Mouse (Mus musculus) cerebellum, adult (tissue): Measurements from ENCODE around the gene Ang5.
"Not testable (repeated sequence)": the region's sequence is repeated elsewhere in the genome, so short reads cannot be mapped to it uniquely, and the experiment has no call there.

Experiments used
- ATAC-seq: cut with Nextera tagmentation; 2 replicates; pipeline ENCODE4 v1.9.2; 2017; ENCODE audit warnings: mild to moderate bottlenecking, moderate library complexity, mixed read lengths; ENCODE audit not compliant: insufficient number of reproducible peaks, low FRiP score, low TSS enrichment

The Ang5 gene

GRCm38 (mm10) chr14:43956769-43957168, at the start of gene Ang5:
Gene Ang5 (plus strand): TSS chr14:43957069.
- not testable (repeated sequence) for ATAC-seq

GRCm38 (mm10) chr14:43918214-43918613, 38.7 kb upstream of the Ang5 start:
- not testable (repeated sequence) for ATAC-seq

DNA sequence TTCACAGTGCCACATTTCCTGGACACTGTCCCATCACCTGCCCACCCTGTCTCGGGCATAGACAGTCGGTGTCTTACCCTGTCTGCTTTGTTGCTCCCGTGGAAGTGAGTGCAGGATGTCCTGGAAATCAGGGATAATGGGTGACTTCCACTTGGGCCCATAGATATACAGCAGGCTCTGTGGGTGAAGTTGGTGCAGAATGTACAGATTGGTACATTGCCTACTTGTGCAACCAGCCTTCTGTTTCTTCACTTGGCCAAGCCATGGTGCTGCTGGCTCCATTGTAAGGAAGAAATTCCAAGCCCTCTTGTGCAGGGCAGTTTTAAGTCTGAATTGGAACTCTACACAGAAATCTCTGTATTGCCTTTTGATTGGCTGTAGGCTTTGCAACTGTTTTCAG, 33.4 kb upstream of the Ang5 start, which contains the start of gene Ear10:
Gene Ear10 (minus strand): TSS at position 101 of the 400 bp plus-strand sequence.
- ATAC-seq, result not testable (repeated sequence)

DNA sequence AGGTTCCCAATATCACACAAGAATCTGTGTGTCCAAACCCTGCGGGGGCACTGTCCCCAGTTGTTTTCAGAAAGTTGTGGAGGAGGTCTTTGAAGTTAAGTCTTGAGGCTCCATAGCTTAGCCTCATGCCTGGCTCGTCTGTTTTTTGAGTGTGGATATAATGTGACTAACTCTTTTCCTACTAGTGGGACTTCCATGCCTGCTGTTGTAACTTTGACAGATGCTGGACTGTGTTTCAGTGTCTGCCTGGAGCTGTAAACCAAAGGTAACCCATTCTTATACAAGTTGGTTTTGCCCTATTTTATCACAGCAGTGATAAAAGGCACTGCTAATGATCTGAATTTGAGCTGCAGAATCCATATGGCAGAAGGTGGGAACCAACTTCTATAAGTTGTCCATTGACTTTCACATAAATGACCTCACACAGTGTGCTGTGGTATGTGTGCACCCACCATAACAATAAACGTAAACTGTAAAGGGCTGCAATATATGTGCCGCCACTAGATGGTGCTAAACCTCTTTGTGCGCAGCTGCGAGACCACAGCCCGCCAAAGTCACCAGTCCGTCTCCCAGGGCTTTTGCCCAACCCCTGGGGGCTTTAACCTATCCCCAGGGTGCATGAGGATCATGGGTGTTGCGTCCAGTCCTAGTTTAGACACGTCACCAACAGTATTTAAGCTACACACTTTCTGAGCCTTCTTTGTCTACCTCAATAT, 32.0 kb upstream of the Ang5 start, which contains the start of gene Gm8113:
Gene Gm8113 (plus strand): TSS at position 703 of the 716 bp plus-strand sequence.
- not testable (repeated sequence) for ATAC-seq

DNA sequence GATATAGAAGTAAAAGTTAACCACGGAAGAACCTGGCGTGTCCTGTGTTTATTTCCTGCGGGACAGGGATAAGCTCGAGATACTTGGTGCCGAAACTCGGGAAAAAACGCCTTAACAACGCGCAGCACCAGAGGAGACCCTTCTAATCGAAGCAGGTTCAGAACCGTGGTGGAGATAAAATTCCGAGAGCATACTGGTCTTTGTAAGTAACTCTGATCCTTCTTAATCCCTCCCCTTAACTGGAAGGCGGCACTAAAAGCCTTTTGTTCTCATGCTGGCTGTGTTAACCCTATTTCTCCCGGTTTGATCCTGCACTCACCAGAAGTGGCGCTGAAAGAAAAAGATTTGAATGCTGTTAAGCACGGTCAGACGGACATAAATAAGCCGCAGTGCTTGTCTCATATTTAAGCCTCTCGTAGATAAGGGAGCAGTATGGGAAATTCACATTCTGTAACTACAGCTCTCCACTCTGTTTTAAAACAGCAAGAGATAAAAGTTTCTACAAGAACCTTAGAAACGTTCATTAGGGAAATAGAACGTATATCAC, 31.4 kb upstream of the Ang5 start:
- ATAC-seq, result not testable (repeated sequence)

DNA sequence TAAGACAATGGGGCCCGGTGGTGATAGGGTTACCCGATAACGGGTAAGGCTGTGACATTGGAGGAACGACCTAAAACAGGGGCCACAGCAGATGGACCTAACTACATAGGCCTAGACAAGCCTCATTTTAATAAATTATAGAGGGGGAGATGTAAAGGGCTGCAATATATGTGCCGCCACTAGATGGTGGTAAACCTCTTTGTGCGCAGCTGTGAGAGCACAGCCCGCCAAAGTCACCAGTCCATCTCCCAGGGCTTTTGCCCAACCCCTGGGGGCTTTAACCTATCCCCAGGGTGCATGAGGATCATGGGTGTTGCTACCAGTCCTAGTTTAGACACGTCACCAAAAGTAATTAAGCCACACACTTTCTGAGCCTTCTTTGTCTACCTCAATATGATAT, 23.9 kb upstream of the Ang5 start:
- ATAC-seq, result not testable (repeated sequence)

- not testable (repeated sequence) for ATAC-seq
Observed at GRCm38 (mm10) chr14:43933399-43933798, 23.5 kb upstream of the Ang5 start.

DNA sequence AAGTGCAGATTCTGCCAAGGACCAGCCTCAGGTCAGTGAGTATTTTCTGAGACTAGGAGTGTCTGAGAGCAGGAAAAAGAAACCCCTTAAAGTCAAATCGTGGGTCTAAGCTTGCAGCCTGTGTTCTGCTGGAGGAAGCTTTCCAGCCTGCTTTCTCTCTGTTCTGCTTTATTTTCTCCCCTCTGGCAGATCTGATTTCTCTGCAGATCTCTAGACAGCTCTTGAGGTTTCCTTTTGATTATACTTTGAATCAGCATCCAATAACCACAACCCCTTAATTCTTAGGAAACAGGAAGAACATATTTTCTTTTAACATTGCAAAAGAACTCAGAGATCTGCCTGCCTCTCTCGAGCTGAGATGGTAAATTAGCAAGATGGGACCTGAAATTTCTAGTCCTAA, 3.5 kb upstream of the Ang5 start:
- ATAC-seq, result not testable (repeated sequence)

DNA sequence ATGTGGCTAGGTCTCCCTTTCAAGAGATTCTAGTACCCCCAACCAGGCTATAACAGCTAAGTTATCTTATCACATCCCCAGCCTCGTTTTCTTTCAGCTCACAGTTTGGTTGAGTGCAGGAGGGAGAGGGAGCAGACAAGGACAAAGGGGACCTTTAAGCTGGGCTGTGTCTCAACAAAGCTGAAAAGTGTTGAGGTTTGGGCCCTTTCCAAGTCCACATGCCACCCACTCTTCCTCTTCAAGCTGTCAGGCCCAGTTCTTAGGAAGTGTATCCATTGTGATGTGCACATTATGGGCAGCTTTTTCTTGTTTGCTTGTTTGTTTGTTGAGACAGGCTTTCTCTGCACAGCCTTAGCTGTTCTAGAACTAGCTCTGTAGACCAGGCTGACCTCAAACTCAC, 1.8 kb upstream of the Ang5 start:
- ATAC-seq, result not testable (repeated sequence)

DNA sequence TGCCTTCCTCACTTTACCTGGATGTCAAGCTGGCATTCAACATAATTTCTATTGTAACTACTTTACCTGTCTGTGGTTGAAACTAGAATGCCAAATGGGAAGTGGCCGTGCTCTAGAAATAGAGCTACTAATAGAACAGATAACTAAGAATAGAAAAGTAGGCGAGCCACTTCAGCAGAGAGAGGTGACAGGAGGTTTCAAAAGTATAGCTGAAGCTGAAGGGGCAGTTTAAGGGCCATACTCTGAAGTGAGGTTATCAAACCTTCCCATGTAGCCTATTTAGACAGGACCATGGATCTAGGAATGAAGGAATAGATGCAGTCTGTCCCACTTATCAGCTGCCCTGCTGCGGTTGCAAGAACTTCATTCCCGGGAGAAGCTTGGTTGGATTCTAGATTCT, 26.6 kb downstream of the Ang5 start:
- no peak for ATAC-seq

GRCm38 (mm10) chr14:43983897-43984296, 27.0 kb downstream of the Ang5 start:
- peak; percentile 76 for ATAC-seq

GRCm38 (mm10) chr14:43986147-43986546, 29.3 kb downstream of the Ang5 start:
- no peak for ATAC-seq

DNA sequence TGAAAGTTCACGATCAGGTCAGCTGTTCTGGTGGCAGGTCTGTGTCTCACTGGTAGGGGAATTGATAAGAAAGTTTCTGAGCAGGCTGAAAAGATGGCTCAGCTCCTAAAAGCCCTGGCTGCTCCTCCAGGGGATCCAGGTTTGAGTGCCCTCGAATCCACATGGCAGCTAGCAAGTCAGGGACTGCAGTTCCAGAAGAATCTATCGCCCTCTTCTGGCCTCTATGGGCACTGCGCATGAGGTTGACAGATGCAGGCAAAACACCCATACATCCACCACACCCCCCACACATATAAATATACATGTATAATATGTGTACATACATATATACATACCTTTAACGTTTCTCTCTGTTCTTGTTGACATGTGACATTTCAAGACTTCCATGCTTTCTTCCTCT, 30.5 kb downstream of the Ang5 start:
- ATAC-seq, result not testable (repeated sequence)

DNA sequence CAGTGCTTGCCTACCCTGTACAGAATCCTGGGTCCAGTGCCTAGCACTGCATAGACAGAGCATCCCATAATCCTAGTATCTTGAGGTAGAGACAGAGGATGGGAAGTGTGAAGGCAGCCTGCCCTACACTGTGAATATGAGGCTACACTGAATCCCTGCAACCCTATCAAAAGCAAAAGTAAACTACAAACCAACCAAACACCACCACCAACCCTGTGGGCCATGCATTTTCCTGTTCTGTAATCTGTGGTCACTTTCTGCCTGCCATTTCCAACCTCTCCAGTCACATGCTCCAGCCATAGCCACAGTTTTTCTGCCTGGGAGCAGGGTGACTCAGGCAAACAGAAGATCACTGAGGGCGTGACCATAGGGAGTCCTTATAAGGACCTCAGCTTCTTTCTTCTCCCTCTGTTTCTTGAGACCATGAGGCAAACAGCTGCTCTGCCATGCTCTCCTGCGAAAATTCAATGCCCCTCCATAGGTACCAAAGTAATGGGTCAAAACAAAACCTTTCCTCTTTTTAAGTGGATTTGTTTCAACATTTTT, 41.7 kb downstream of the Ang5 start:
- ATAC-seq, result not testable (repeated sequence)

DNA sequence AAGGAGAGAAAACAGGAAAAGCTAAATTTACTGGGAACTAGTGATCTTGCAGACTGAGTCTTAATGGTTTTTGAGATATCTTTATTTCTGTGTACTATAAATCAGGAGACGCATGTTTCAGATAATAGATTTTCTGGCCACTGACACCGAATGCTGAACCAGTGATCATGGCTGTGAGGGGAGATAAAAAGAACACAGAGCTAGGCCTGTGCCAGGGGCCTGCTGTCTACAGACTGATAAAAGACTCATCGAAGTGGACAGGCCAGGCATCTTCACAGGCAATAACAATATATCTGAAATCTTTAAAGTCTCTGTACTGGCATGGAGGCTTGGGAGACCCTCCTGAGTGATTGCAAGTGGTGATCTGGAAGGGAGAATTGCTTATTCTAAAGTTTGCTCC, 44.7 kb downstream of the Ang5 start:
- ATAC-seq, result no peak

DNA sequence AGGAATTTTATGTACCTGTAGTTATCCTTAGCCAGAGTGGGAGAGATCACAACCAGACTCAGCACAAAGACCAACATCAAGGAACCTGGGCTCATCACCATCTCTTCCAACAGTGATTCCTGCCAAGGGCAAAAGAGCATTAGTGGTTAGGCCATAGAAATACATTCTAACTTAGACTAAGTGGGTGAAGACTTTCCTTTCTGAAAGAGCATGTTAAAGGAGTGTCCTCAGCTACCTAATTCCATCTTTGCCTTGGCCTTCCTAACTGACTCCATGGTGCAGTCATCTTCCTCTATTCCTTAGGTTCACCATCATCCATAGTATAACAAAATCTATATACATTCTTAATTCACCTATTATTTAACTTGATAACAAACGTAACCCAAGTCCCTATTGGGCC, 45.3 kb downstream of the Ang5 start, which contains the start of gene Ang6:
Gene Ang6 (minus strand): TSS at position 101 of the 400 bp plus-strand sequence.
- no peak for ATAC-seq

- ATAC-seq, result not testable (repeated sequence)
Observed at GRCm38 (mm10) chr14:44008021-44008420, 51.2 kb downstream of the Ang5 start.

DNA sequence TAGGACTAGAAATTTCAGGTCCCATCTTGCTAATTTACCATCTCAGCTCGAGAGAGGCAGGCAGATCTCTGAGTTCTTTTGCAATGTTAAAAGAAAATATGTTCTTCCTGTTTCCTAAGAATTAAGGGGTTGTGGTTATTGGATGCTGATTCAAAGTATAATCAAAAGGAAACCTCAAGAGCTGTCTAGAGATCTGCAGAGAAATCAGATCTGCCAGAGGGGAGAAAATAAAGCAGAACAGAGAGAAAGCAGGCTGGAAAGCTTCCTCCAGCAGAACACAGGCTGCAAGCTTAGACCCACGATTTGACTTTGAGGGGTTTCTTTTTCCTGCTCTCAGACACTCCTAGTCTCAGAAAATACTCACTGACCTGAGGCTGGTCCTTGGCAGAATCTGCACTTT, 52.8 kb downstream of the Ang5 start:
- ATAC-seq, result not testable (repeated sequence)
